Mouse (Mus musculus) forebrain, embryonic 15.5 days (tissue): ENCODE results near the gene Nrtn. TPM values are rescaled to one million over a fixed set of nuclear protein-coding genes. Genes with fewer than 3 reads are reported as not detected.
A peak's percentile ranks its signal among the peaks of the same experiment; 100 is the strongest.

Experiments
- ATAC-seq: fragments of 200-750 bp; cut with Nextera tagmentation; replicated peaks from 2 replicates; pipeline ENCODE4 v1.8.0; 2017; ENCODE audit warnings: mild to moderate bottlenecking, moderate TSS enrichment, moderate library complexity
- H3K27ac ChIP-seq: fragments of 300-500 bp; sonication (generic); replicated peaks from 2 replicates; pipeline ENCODE4 v1.5.1; 2015; ENCODE audit warnings: mild to moderate bottlenecking, inconsistent platforms
- H3K27me3 ChIP-seq: fragments of 300-500 bp; sonication (generic); 2 replicates; pipeline ENCODE4 v1.6.1; 2015; ENCODE audit warnings: inconsistent platforms
- H3K36me3 ChIP-seq: fragments of 300-500 bp; sonication (generic); 2 replicates; pipeline ENCODE4 v1.6.1; 2015; ENCODE audit warnings: mild to moderate bottlenecking, inconsistent platforms
- H3K4me1 ChIP-seq: fragments of 300-500 bp; sonication (generic); 2 replicates; pipeline ENCODE4 v1.6.1; 2015; ENCODE audit warnings: inconsistent platforms
- H3K4me2 ChIP-seq: fragments of 300-500 bp; sonication (generic); replicated peaks from 2 replicates; pipeline ENCODE4 v1.6.1; 2015; ENCODE audit warnings: mild to moderate bottlenecking, inconsistent platforms
- H3K4me3 ChIP-seq: fragments of 300-500 bp; sonication (generic); 2 replicates; pipeline ENCODE4 v1.5.1; 2015; ENCODE audit warnings: mild to moderate bottlenecking, inconsistent platforms
- H3K9ac ChIP-seq: fragments of 300-500 bp; sonication (generic); replicated peaks from 2 replicates; pipeline ENCODE4 v1.6.1; 2015; ENCODE audit warnings: mild to moderate bottlenecking, inconsistent platforms
- H3K9me3 ChIP-seq: fragments of 300-500 bp; sonication (generic); 2 replicates; pipeline ENCODE4 v1.6.1; 2016; ENCODE audit warnings: inconsistent platforms
- WGBS: fragments of 180-500 bp; shearing (Covaris S2); methylation state at CpG from one replicate; pipeline ENCODE4 v1.1.7; 2015; ENCODE audit warnings: mixed read lengths; 5-methylcytosine and 5-hydroxymethylcytosine counted together
- polyA plus RNA-seq: library from polyadenylated mRNA; unstranded; fragments of >200 nt; fragmentation: Nextera tagmentation; extraction: Ambion mirVana; gene quantifications from 2 replicates; pipeline ENCODE4 v1.2.1, GENCODE M21; 2015

Gene Nrtn
- polyA plus RNA-seq, result 0.97 and 1.2 TPM in 2 replicates

GRCm38 (mm10) chr17:56757416-56758123, at the start of gene Nrtn:
TSS of gene Nrtn (minus strand) at chr17:56757530.
- H3K27ac ChIP-seq, result no peak within 1 kb of the TSS
- peaks cover 21% of the 10 kb centered on the region for H3K4me1 ChIP-seq
- peaks cover 62% of the 10 kb centered on the region for H3K27me3 ChIP-seq
- no peaks in the 10 kb centered on the region for H3K9me3 ChIP-seq
- H3K4me2 ChIP-seq, result peak within 1 kb of the TSS; percentile 75
- no peaks in the 10 kb centered on the region for H3K36me3 ChIP-seq
- H3K4me3 ChIP-seq, result peak within 1 kb of the TSS; percentile 41
- ATAC-seq, result peak; percentile 24
- H3K9ac ChIP-seq, result peak within 1 kb of the TSS; percentile 37; the same call in 1 of the 2 replicates
- under 1% methylated on average over 47 of the region's 48 CpGs for WGBS

- H3K9ac ChIP-seq, result no peak overlapping the region
- no peaks in the 10 kb centered on the region for H3K27me3 ChIP-seq
- no peak overlapping the region for H3K4me2 ChIP-seq
- no peak overlapping the region for H3K4me3 ChIP-seq
- ATAC-seq, result no peak
- H3K27ac ChIP-seq, result no peak overlapping the region
- WGBS, result 82% methylated on average over 1 of the region's 1 CpGs
- no peaks in the 10 kb centered on the region for H3K9me3 ChIP-seq
- H3K4me1 ChIP-seq, result peaks cover 17% of the 10 kb centered on the region
- H3K36me3 ChIP-seq, result no peaks in the 10 kb centered on the region
These were observed 48.5 kb upstream of the Nrtn start for GRCm38 (mm10) chr17:56805784-56806183.

- 61% methylated on average over 5 of the region's 5 CpGs for WGBS
- Histone ChIP-seq H3K27me3 (no peaks in the 10 kb centered on the region), H3K27ac (no peak overlapping the region), H3K9me3 (no peaks in the 10 kb centered on the region), H3K9ac (no peak overlapping the region), H3K4me1 (peaks cover 8% of the 10 kb centered on the region), H3K4me3 (no peak overlapping the region), H3K36me3 (no peaks in the 10 kb centered on the region), H3K4me2 (no peak overlapping the region)
- ATAC-seq, result no peak
These were observed 47.6 kb upstream of the Nrtn start for GRCm38 (mm10) chr17:56804952-56805351.

- Histone ChIP-seq H3K27ac (peak overlapping the region; percentile 28; the same call in 1 of the 2 replicates), H3K9me3 (no peaks in the 10 kb centered on the region), H3K36me3 (no peaks in the 10 kb centered on the region), H3K4me1 (peaks cover 3% of the 10 kb centered on the region; the same call in 1 of the 2 replicates), H3K4me2 (no peak overlapping the region), H3K27me3 (no peaks in the 10 kb centered on the region), H3K4me3 (no peak overlapping the region), H3K9ac (no peak overlapping the region)
- peak; percentile 24; the same call in 1 of the 2 replicates for ATAC-seq
- WGBS, result 66% methylated on average over 8 of the region's 8 CpGs
These were observed 44.7 kb upstream of the Nrtn start for GRCm38 (mm10) chr17:56802065-56802464.

GRCm38 (mm10) chr17:56799276-56799675, 41.9 kb upstream of the Nrtn start:
- H3K27ac ChIP-seq, result no peak overlapping the region
- no peaks in the 10 kb centered on the region for H3K36me3 ChIP-seq
- no peak for ATAC-seq
- no peaks in the 10 kb centered on the region for H3K9me3 ChIP-seq
- no peak overlapping the region for H3K9ac ChIP-seq
- H3K4me2 ChIP-seq, result no peak overlapping the region
- no peak overlapping the region for H3K4me3 ChIP-seq
- no peaks in the 10 kb centered on the region for H3K27me3 ChIP-seq
- 61% methylated on average over 3 of the region's 3 CpGs for WGBS
- peaks cover 3% of the 10 kb centered on the region; the same call in 1 of the 2 replicates for H3K4me1 ChIP-seq

- H3K27ac ChIP-seq, result no peak overlapping the region
- H3K9me3 ChIP-seq, result no peaks in the 10 kb centered on the region
- ATAC-seq, result no peak
- no peak overlapping the region for H3K9ac ChIP-seq
- no peaks in the 10 kb centered on the region for H3K27me3 ChIP-seq
- no peaks in the 10 kb centered on the region for H3K4me1 ChIP-seq
- 68% methylated on average over 6 of the region's 6 CpGs for WGBS
- H3K4me3 ChIP-seq, result no peak overlapping the region
- no peaks in the 10 kb centered on the region for H3K36me3 ChIP-seq
- no peak overlapping the region for H3K4me2 ChIP-seq
These were observed 36.4 kb upstream of the Nrtn start for GRCm38 (mm10) chr17:56793614-56794319.

- H3K36me3 ChIP-seq, result no peaks in the 10 kb centered on the region
- H3K9me3 ChIP-seq, result no peaks in the 10 kb centered on the region
- H3K9ac ChIP-seq, result no peak overlapping the region
- no peaks in the 10 kb centered on the region for H3K4me1 ChIP-seq
- no peak for ATAC-seq
- WGBS, result 85% methylated on average over 3 of the region's 3 CpGs
- H3K4me3 ChIP-seq, result no peak overlapping the region
- no peak overlapping the region for H3K4me2 ChIP-seq
- no peak overlapping the region for H3K27ac ChIP-seq
- H3K27me3 ChIP-seq, result no peaks in the 10 kb centered on the region
These were observed 35.3 kb upstream of the Nrtn start for GRCm38 (mm10) chr17:56792588-56792987.

GRCm38 (mm10) chr17:56789286-56789685, 32.0 kb upstream of the Nrtn start:
- H3K27me3 ChIP-seq, result no peaks in the 10 kb centered on the region
- H3K36me3 ChIP-seq, result no peaks in the 10 kb centered on the region
- no peak overlapping the region for H3K4me3 ChIP-seq
- no peak overlapping the region for H3K9ac ChIP-seq
- H3K4me1 ChIP-seq, result no peaks in the 10 kb centered on the region
- H3K27ac ChIP-seq, result no peak overlapping the region
- H3K4me2 ChIP-seq, result no peak overlapping the region
- WGBS, result 88% methylated on average over 6 of the region's 6 CpGs
- H3K9me3 ChIP-seq, result no peaks in the 10 kb centered on the region
- ATAC-seq, result no peak

- no peaks in the 10 kb centered on the region for H3K4me1 ChIP-seq
- no peak overlapping the region for H3K4me2 ChIP-seq
- no peaks in the 10 kb centered on the region for H3K27me3 ChIP-seq
- H3K27ac ChIP-seq, result no peak overlapping the region
- ATAC-seq, result no peak
- no peaks in the 10 kb centered on the region for H3K9me3 ChIP-seq
- no peak overlapping the region for H3K4me3 ChIP-seq
- H3K9ac ChIP-seq, result no peak overlapping the region
- H3K36me3 ChIP-seq, result no peaks in the 10 kb centered on the region
- 78% methylated on average over 3 of the region's 3 CpGs for WGBS
These were observed 31.6 kb upstream of the Nrtn start for GRCm38 (mm10) chr17:56788886-56789285.

GRCm38 (mm10) chr17:56780291-56780978, 23.1 kb upstream of the Nrtn start:
- ATAC-seq, result no peak
- H3K27me3 ChIP-seq, result no peaks in the 10 kb centered on the region
- no peak overlapping the region for H3K27ac ChIP-seq
- H3K4me2 ChIP-seq, result no peak overlapping the region
- WGBS, result 88% methylated on average over 13 of the region's 13 CpGs
- H3K9ac ChIP-seq, result no peak overlapping the region
- no peak overlapping the region for H3K4me3 ChIP-seq
- no peaks in the 10 kb centered on the region for H3K9me3 ChIP-seq
- H3K4me1 ChIP-seq, result no peaks in the 10 kb centered on the region
- 0 out of 2 replicates have a peak, but pooled peaks cover 8% of the 10 kb centered on the region for H3K36me3 ChIP-seq

- ATAC-seq, result no peak
- no peak overlapping the region for H3K4me3 ChIP-seq
- no peaks in the 10 kb centered on the region for H3K9me3 ChIP-seq
- no peaks in the 10 kb centered on the region for H3K4me1 ChIP-seq
- H3K4me2 ChIP-seq, result no peak overlapping the region
- H3K27me3 ChIP-seq, result no peaks in the 10 kb centered on the region
- 47% methylated on average over 3 of the region's 3 CpGs for WGBS
- H3K9ac ChIP-seq, result no peak overlapping the region
- H3K36me3 ChIP-seq, result 0 out of 2 replicates have a peak, but pooled peaks cover 8% of the 10 kb centered on the region
- no peak overlapping the region for H3K27ac ChIP-seq
These were observed 21.5 kb upstream of the Nrtn start for GRCm38 (mm10) chr17:56778779-56779362.

GRCm38 (mm10) chr17:56777568-56777967, 20.2 kb upstream of the Nrtn start:
- ATAC-seq, result no peak
- Histone ChIP-seq H3K9ac (no peak overlapping the region), H3K36me3 (0 out of 2 replicates have a peak, but pooled peaks cover 8% of the 10 kb centered on the region), H3K4me1 (no peaks in the 10 kb centered on the region), H3K4me2 (no peak overlapping the region), H3K9me3 (no peaks in the 10 kb centered on the region), H3K27me3 (no peaks in the 10 kb centered on the region), H3K4me3 (no peak overlapping the region), H3K27ac (no peak overlapping the region)
- WGBS, result 93% methylated on average over 11 of the region's 11 CpGs
